Mouse (Mus musculus) urinary bladder, adult 2 months (tissue): ENCODE data around the gene Gpr6. TPM values are rescaled to one million over a fixed set of nuclear protein-coding genes. Genes with fewer than 3 reads are reported as not detected.

Experiments used
- DNase-seq: peaks from one replicate; pipeline ENCODE4 v3.0.0; 2022; ENCODE audit warnings: low spot score
- polyA plus RNA-seq: library from polyadenylated mRNA; depleted of rRNA; stranded (reverse); fragments of >200 nt; gene quantifications from 2 replicates; pipeline ENCODE4 v1.2.3, GENCODE M21; 2012; rRNA removed

Gpr6 gene
- polyA plus RNA-seq: not detected in 2 replicates

DNA sequence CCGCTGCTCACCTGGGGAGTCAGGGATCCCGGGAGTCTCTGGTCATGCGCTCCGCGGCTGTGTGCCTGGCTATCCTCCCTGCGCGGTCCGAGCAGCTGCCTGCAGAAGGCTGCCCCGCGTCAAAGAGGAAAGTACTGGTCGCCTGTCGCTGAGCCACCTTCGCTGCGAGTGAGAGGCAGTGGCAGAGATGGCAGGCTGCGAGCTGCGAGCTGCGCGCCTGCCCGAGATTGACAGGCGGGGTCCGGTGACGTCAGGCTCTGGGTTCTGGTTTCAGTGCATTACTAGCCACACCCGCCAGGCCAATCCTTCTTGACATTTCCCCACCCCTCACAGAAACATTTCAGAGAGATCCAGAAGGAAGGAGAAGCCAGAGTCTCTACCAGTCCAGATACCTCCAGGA lies at the start of gene Gpr6:
Gpr6 (minus strand) TSS at position 170 of the 400 bp plus-strand sequence.
- DNase-seq: no peak

GRCm38 (mm10) chr10:41100060-41100459 lies 28.0 kb upstream of the Gpr6 start:
- DNase-seq: no peak

- no peak for DNase-seq
Observed at GRCm38 (mm10) chr10:41098137-41098536, 26.1 kb upstream of the Gpr6 start.

- DNase-seq: no peak
Observed at GRCm38 (mm10) chr10:41088852-41089251, 16.8 kb upstream of the Gpr6 start.

DNA sequence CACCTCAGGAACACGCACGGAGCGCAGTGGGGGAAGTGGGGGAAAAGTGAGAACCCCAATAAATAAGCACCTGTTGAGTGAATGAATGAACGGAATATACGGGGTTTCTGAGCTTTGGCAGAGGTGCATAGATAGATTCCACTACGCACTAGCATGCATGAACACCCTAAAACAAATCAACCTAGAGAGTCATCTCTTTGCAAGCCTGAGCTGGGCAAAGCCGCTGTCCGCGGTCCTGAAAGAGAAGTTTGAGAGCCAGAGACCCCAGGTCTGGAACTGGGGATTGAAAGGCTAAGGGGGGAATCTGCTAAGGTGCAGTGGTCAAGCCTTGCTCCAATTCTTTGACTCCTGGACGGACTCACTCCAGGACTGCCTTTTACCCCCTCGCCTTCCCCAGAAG lies 389 bp downstream of the Gpr6 start:
- DNase-seq: no peak

- DNase-seq: no peak
Observed at GRCm38 (mm10) chr10:41070693-41071651, 1.1 kb downstream of the Gpr6 start.

DNA sequence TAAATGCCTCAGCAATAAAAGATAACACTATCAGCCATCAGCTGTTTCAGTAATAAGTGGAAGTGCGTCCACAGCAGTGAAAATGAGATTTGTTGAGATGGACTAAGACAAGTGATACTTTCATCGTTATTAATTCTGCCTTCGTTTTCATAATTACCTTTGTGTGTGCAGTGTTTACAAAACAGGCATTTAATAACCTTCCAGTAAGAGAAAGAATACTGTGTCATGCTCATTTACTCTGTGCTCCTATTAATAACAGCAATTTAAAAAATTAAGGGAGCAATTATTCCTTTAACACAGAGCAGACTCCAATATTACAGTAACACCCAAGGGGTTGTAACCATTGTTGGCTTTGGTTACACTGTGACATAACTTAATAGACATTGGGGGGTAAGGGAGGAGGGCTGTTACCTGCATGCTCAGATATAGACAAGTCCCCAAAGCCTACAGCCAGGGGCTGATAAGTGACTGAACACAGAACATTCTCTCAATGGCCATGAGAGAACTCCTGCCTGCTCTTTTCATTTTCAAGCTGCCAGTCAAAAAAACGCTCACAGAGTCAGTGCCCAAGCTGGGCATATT lies 11.7 kb downstream of the Gpr6 start:
- no peak for DNase-seq

GRCm38 (mm10) chr10:41055581-41055980 lies 16.5 kb downstream of the Gpr6 start:
- no peak for DNase-seq

GRCm38 (mm10) chr10:41054005-41054404 lies 18.1 kb downstream of the Gpr6 start:
- no peak for DNase-seq

DNA sequence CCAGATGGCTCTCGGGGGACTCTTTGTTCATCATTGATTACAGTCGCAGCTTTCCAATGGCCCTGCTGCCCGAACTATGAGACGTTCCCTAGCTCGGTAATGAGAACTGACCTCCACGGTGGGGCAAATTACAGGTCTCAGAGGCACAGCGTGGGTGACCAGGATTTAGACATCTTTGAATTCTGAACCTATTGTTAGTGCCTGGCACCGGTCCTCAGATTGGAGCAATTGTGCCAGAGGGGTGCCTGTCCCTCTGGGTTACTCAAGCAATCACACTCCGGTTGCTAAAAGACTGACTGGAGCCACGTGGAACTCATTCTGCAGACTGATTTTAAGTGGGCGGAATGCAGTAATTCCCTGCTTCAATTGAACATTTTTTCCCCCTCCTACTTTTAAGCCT lies 29.8 kb downstream of the Gpr6 start:
- DNase-seq: no peak

DNA sequence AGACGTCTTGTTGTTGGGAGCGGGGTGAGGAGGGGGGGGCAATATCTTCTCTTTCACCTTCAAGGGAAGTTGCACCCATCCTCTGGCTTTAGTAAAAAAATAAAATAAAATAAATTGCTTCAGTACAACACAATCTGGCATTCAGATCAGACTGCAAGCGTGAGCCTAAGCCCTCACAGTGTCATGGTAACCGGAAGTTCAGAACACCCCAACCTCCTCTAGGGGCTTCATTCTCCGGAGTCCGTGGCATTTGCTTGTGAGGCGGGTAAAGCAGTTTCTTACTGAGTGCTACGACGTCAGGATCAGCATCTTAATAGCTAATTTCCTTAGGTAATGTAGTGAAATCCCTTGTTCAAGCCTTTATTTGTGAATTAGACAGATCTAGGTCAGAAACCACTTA lies 30.6 kb downstream of the Gpr6 start:
- no peak for DNase-seq

DNA sequence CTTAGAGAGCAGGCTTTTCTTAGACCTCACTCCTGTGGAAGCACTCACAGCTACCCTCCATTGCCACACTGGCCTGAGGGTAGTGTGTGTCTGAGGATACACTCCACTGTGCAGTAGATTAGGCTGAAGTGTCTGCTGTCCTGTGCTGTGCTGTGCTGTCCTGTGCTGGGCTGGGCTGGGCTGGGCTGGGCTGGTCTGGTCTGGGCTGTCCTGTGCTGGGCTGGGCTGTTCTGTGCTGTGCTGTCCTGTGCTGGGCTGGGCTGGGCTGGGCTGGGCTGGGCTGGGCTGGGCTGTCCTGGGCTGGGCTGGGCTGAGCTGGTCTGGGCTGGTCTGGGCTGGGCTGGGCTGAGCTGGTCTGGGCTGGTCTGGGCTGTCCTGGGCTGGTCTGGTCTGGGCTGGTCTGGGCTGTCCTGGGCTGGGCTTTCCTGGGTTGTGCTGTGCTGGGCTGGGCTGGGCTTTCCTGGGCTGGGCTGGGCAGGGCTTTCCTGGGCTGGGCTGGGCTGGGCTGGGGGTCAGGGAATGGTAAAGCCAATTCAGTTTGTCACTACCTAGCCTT lies 31.5 kb downstream of the Gpr6 start:
- no peak for DNase-seq

- no peak for DNase-seq
Observed at GRCm38 (mm10) chr10:41038476-41038875, 33.6 kb downstream of the Gpr6 start.

- no peak for DNase-seq
Observed at GRCm38 (mm10) chr10:41037722-41038121, 34.4 kb downstream of the Gpr6 start.

DNA sequence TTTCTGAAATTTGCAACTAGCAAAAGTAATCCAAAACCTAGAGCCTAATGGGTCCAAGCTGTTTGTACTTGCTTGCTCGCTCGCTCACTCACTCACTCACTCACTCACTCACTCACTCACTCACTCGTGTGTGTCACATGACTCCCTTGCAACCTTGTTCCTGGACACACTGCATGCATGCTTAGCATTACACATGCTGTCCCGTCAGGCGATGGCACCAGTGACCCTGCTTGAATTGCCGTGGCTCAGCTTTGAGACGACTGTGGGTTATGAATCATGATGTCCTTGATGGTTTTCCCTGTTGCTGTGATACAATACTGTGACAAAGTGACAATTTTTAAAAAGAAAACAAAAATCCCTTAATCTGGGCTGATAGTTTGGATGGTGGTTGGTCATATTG lies 39.3 kb downstream of the Gpr6 start:
- DNase-seq: no peak

GRCm38 (mm10) chr10:41024860-41025259 lies 47.2 kb downstream of the Gpr6 start:
- no peak for DNase-seq

- no peak for DNase-seq
Observed at GRCm38 (mm10) chr10:41024406-41024805, 47.7 kb downstream of the Gpr6 start.

DNA sequence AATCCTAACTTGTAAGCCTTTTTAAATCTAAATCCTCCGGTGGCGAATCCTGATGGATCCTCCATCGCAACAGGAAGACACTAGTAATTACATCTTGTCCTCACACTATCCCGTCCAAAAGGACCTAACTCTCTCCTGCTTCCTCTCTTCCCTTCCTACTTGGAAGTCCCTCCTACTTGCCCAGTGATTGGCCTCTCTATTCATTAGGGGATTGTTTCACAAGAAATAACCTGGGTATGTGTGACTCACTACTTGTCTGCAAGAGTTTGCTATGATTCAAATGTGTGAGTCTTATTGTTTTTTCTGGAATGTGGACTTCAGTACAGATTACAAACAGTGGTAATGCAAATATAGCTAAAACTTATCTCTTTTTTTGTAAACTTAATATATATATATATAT lies 49.9 kb downstream of the Gpr6 start:
- no peak for DNase-seq

Other genes starting within 250 kb of the Gpr6 start
- 15.3 and 15.6 TPM in 2 replicates for gene Cdc40, start 189.0 kb downstream of the Gpr6 start, polyA plus RNA-seq
- 1.1 and 1.2 TPM in 2 replicates for gene Wasf1, start 188.8 kb downstream of the Gpr6 start, polyA plus RNA-seq
- gene Fig4, start 231.0 kb upstream of the Gpr6 start, polyA plus RNA-seq: 10.6 and 11.9 TPM in 2 replicates
- gene Ak9, start 231.7 kb upstream of the Gpr6 start, polyA plus RNA-seq: 0.01 TPM in 1 of 2 replicates, not detected in the other